Mouse (Mus musculus) thymus, adult 2 months (tissue): Measurements from ENCODE around the gene Sorcs1.

Experiments
- CTCF ChIP-seq: fragments of 200-500 bp; IDR thresholded peaks from 2 replicates; pipeline ENCODE4 v1.5.1; 2012; ENCODE audit warnings: mild to moderate bottlenecking, control low read depth, low read length, moderate library complexity, borderline replicate concordance; ENCODE audit not compliant: control insufficient read depth, poor library complexity, insufficient read depth; ENCODE audit errors: extremely low read depth
- POLR2A ChIP-seq: fragments of 200-500 bp; IDR thresholded peaks from 2 replicates; pipeline ENCODE4 v1.6.1; 2012; ENCODE audit warnings: mild to moderate bottlenecking, low read length, control low read depth, moderate library complexity; ENCODE audit not compliant: control insufficient read depth, poor library complexity, insufficient read depth; ENCODE audit errors: extremely low read depth

DNA sequence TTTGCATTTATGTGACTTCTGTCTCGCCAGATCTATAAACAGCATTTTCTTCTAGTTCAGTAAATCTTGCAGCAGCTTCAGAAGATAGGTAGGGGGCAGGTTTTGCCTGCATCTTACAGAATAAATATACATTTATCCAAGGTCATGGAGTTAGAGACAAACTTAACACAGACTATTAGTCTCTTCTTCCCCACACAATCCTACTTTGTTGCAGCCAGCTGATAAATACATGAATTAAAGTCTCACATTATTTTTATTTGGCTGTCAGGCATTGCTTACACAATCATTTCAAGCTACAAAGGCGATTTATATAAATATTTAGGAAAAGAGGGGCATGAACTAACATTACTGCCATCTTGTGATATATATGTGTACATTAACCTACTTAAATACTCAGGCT is 4.8 kb upstream of the Sorcs1 start:
- no peak for TF ChIP-seq CTCF
- TF ChIP-seq POLR2A = no peak
